Comparison of ENCODE assay signal across 19 mouse cellular contexts in the genomic region with DNA sequence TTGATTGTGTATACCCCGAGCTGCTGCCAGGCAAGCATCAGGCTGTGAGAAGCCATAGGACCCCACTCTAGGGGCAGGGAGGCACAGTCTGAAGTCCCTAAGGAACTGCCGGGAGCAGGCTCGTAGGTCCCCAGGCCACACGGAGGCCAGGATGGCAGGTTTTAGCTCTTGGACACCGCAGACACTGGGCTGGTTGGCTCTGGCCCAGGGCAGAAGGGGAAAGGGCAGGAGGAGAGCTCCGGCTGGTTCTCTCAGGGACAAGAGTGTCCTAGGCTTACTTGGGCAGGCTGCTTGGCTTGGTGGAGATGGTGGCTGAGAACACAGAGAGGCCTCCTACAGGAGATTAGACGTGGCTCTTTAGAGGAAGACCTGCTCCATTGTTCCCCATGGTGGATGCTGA.
"Had no signal": no experiment of that assay in that cellular context is flagged by ENCODE, and none has a peak within 500 bp of the region (broad histone marks: within the 10 kb centered on the region; RNA-seq: fewer than 3 reads in every experiment).

No protein-coding gene starts in this region.

- DNase-seq: gastrocnemius, postnatal 14 days; gastrocnemius, postnatal 36 days; heart, adult 18-20 months; heart, postnatal 14 days; heart, postnatal 36 days; layer of hippocampus, adult 9-11 months; layer of hippocampus, postnatal 36 days; left cerebral cortex, postnatal 4 days had no signal

- H3K9me3 ChIP-seq: hindbrain, embryonic 13.5 days; hindbrain, embryonic 15.5 days; limb, embryonic 15.5 days had no signal

- H3K27ac ChIP-seq: heart, embryonic 13.5 days; heart, embryonic 15.5 days; hindbrain, embryonic 13.5 days; hindbrain, embryonic 15.5 days; hindbrain, postnatal 0 days; kidney, embryonic 15.5 days; kidney, postnatal 0 days; limb, embryonic 13.5 days; limb, embryonic 15.5 days; liver, embryonic 12.5 days; liver, embryonic 14.5 days had no signal

- H3K36me3 ChIP-seq: heart, embryonic 13.5 days; heart, embryonic 15.5 days; hindbrain, embryonic 13.5 days; hindbrain, embryonic 15.5 days; kidney, embryonic 15.5 days; limb, embryonic 13.5 days; limb, embryonic 15.5 days; liver, embryonic 12.5 days had no signal

- H3K27me3 ChIP-seq: heart, embryonic 13.5 days; heart, embryonic 15.5 days; hindbrain, embryonic 13.5 days; hindbrain, embryonic 15.5 days; kidney, embryonic 15.5 days; limb, embryonic 15.5 days; liver, embryonic 12.5 days had no signal

- H3K4me3 ChIP-seq: heart, embryonic 13.5 days; heart, embryonic 15.5 days; hindbrain, embryonic 13.5 days; hindbrain, embryonic 15.5 days; kidney, embryonic 15.5 days; limb, embryonic 13.5 days; limb, embryonic 15.5 days; liver, embryonic 12.5 days had no signal

- H3K4me1 ChIP-seq: heart, embryonic 13.5 days; heart, embryonic 15.5 days; hindbrain, embryonic 13.5 days; hindbrain, embryonic 15.5 days; kidney, embryonic 15.5 days; limb, embryonic 13.5 days; limb, embryonic 15.5 days; liver, embryonic 12.5 days had no signal
